Mouse (Mus musculus): ENCODE measurements around the gene Mrpl47. TPM values are rescaled to one million over a fixed set of nuclear protein-coding genes. Genes with fewer than 3 reads are reported as not detected.
"Not testable (repeated sequence)": the region's sequence is repeated elsewhere in the genome, so short reads cannot be mapped to it uniquely, and the experiment has no call there.

Gene Mrpl47
- 1.5 and 3.2 TPM in 2 replicates for polyA plus RNA-seq (2012; rRNA removed)

DNA sequence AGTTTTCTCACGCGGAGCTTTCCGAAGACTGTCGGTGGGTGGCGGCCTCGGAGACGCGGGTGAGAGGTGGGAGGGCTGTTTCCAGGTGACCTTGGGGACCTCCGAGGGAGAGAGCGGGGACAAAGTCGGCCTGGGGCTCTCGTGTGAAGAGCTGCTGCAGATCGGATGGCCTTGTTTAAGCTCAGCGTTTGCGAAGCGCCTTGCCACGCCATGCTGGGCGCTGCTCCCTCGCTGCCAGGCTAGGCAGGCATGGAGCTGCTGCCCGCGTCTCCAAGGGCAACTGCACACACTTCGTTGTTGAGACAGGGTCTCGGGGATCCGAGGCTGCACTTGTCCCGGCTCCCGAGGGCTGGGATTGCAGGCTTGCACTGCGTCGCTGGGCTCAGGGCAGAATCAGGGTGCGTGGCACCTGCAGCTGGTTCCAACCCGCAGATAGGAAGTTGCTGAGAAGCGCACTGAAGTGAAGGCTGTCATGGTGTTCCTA, at the start of gene Mrpl47:
Mrpl47 (minus strand) TSS at position 434 of the 484 bp plus-strand sequence.
- no peak for DNase-seq (ENCODE audit: low read depth)

- DNase-seq (ENCODE audit: low read depth), result no peak
Measured at GRCm38 (mm10) chr3:32770781-32771180, 33.4 kb upstream of the Mrpl47 start.

GRCm38 (mm10) chr3:32763902-32764301, 26.5 kb upstream of the Mrpl47 start:
- DNase-seq (ENCODE audit: low read depth), result no peak

DNA sequence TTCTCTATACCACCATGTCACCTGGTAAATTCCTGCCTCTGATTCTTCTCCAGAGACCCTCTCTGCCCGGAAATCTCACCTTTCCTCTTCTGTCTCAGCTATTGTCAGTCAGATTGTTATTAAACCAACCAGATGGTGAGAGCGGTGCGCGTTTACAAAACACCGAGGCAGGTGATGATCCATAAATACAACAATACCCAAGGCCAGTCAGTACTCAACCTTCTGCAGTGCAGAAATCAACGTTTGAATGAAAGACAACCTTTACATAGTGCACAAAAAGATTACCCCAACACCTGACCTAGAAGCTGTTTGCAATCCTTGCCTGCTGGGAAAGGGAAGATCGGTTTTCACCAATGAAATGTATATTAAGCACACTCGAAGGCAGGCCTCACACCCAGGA, 25.6 kb upstream of the Mrpl47 start:
- no peak for DNase-seq (ENCODE audit: low read depth)

DNA sequence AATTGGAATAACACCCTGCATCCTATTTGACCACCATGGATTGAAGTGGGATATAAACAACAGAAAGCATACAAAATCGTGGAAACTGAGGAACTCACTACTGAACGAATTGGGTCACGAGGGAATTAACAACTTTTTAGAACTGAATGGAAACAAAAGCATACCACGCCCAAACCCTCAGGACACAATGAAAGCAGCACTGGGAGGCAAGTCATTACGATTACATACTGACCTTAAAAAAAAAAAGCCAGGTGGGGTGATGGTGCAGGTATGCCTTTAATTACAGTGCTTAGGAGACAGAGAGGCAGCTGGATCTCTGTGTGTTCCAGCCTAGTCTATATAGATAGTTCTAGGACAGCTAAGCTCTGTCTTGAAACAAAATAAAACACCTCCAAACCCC, 21.8 kb upstream of the Mrpl47 start:
- DNase-seq (ENCODE audit: low read depth), result no peak

DNA sequence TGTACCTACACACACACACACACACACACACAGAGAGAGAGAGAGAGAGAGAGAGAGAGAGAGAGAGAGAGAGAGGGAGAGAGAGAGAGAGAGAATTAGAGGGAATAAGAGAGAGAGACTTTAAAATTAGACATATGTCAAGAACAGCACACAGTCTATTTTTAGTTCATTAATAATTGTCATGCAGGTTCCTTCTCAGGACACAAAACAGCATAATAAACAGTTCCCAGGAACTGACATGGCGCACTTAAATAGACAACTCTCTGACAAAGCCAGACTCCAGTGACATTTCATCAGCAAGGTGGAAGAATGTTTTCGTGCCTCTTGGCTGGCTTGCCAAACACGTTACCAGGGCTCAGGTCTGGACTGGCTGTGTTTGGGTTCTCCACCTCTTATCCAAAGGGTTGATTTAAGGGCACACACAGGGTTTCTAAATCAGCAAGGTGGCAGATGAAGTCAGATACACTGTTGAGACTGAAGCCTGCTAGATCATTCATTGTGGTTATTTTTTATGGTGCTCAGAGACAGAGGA, 17.0 kb upstream of the Mrpl47 start:
- DNase-seq (ENCODE audit: low read depth), result no peak

DNA sequence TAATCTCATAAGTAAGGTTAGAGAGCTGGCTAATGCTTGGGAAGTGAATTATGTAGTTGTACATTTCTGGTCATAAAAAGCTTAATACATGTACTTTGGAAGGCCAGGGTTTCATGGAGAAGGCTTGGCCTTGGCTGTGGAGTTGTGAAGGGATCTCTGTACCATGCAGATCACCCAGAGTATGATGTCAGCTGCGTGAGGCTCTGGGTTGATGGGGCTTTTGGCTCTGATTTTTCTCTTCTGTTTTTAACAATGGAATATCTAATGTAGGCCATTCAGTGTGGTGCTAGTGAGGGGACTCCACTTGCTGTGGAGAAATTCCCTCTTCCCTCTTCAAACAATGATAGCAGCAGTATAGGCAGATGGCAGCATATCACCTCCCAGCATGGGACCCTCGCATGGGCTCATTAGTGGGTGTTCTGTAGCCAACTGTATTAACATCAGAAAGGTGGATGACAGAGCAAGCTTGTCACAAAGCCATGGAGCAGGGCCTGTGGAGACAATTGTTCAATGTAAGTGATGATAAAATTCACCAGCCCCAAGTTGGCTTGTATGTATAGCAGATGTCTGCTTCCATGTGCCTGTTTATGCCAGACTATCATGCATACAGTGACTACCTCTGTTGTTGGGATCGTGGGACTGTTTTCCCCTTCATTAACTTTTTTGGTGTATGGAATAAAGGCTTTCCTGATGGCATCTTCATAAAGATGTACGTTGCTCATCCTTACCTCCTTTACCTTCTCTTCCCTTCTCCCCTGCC, 12.6 kb upstream of the Mrpl47 start:
- DNase-seq (ENCODE audit: low read depth), result no peak

DNA sequence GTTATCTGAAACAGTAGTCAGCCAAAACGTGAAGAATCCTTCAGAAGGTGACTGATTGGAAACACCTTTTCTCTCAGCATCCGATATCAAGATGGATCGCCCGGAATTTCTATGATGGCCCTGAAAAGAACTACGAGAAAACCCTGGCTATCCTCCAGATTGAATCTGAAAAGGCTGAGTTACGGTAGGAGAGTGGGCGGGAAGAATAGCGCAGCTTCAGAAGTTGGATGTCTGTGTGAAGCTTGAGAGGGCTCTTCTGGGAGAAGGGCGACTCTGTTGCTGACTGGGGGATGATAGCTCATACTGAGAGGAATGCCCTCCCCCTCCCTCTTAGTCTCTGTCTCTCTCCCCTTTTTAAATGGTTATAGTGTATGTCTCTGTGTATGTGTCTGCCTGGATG, 11.0 kb upstream of the Mrpl47 start:
- DNase-seq (ENCODE audit: low read depth), result no peak

- DNase-seq (ENCODE audit: low read depth), result not testable (repeated sequence)
Measured at GRCm38 (mm10) chr3:32745426-32745825, 8.0 kb upstream of the Mrpl47 start.

DNA sequence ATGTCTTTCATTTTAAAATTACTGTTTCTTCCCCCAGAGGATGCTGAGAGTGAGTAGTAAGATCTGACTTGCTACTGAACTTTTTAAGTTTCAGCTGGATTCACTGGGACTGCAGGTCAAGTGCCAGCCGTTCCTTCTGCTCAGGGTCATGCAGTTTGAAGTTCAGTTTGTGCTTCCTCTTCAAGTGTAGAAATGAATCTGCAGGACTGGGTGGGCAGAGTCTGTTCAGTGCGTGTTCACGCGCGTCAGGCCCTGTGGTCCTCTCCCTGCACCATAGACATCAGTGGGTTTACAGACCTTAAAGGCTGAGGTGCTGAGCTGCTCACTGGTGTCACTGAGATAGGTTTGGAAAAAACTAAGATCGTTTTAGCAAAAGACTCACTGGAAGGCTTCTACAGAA, 7.6 kb upstream of the Mrpl47 start:
- no peak for DNase-seq (ENCODE audit: low read depth)

DNA sequence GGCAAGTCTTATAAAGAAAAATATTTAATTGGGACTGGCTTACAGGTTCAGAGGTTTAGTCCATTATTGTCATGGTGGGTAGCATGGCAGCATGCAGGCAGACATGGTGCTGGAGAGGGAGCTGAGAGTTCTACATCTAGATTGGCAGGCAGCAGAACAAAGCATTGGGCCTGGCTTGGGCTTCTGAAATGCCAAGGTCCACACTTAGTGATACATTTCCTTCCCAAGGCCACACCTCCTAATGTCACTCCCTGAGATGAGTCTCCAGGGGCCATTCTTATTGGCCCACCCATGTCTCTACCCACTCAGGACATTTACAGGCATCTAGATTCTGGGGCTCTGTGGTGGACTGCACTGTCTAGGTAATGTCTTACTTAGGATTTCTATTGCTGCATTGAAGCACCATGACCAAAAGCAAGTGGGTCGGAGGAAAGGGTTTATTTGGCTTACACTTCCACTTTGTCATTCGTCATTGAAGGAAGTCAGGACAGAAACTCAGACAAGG, 4.9 kb upstream of the Mrpl47 start:
- DNase-seq (ENCODE audit: low read depth), result no peak

DNA sequence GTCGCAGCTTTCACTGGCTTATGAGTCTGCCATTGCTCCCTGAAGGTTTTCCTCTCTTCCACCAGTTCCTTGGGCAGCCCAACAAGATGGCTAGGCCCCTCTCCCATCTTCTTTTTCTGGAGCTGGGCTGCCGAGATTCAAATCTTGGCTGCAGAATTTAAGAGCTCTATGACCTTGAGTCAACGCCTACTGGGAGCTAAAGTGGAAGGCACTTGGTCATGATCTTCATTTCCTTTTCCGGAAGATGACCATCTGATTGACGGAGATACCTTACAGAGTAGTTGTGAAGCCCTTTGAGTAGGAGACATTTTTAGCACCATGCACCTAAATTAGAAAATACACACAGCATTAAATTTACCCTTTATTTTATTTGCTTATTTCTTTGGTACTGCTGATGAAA, 1.1 kb upstream of the Mrpl47 start:
- no peak for DNase-seq (ENCODE audit: low read depth)

- peak; percentile 95 for DNase-seq (ENCODE audit: low read depth)
Measured at GRCm38 (mm10) chr3:32736244-32737171, 897 bp downstream of the Mrpl47 start, which contains the start of gene Ndufb5. TSS of gene Ndufb5 (plus strand) at chr3:32736990.

GRCm38 (mm10) chr3:32727861-32728260, 9.5 kb downstream of the Mrpl47 start:
- no peak for DNase-seq (ENCODE audit: low read depth)

DNA sequence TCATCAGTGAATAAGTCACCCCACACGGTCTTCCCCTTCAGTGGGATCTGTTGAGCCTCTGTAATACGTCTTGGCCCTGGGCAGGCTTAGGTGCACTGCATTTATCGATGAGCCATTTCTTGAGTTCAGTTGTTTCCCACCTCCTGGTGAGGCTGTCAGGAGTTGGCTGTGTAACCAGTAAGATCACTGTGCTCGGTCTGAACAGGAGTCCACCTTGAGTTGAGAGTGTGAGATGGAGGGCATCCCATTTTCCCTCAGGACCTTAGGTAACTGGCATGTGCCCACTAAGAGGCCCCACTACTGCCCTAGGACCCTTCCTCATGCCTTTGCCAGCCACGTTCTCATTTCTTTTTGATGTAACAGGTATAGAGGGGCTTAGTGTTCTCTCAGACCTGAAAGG, 11.5 kb downstream of the Mrpl47 start:
- no peak for DNase-seq (ENCODE audit: low read depth)

DNA sequence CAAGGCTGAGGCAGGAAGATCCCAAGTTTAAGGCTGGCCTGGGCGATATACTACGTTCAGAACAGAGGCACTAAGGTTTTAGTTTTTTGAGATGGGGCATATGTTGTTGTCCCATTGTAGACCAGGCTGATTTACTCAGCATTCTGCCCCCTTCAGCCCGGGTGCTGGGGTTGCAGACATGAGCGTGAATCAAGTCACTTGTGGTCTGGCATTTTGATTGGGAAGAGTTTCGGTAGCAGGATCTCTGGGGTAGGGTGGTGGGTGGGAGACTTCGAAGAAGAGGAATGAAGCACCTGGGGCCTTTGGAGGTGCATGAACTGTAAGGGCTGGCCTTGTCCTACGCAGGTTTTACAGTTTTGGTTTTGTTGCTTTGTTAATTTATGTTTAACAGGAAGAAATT, 13.2 kb downstream of the Mrpl47 start:
- DNase-seq (ENCODE audit: low read depth), result no peak

DNA sequence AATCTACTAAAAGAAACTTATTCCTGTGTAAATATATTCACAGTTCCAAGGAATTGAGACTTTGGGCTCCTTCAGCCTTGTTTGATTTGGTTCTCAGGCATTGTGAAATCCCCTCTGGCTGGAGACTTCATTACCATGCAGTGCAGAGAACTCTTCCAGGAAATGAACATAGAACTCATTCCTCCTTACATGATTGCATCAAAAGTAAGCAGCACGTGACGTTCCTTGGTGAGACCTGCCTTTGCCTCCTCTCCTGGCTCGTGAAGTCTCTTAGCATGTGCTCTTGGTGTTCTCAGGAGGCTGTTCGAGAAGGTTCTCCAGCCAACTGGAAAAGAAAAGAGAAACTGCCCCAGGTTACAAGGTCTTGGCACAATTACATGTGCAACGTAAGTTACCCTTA, 19.1 kb downstream of the Mrpl47 start:
- DNase-seq (ENCODE audit: low read depth), result peak; percentile 61

- not testable (repeated sequence) for DNase-seq (ENCODE audit: low read depth)
Measured at GRCm38 (mm10) chr3:32717403-32717802, 20.0 kb downstream of the Mrpl47 start.

DNA sequence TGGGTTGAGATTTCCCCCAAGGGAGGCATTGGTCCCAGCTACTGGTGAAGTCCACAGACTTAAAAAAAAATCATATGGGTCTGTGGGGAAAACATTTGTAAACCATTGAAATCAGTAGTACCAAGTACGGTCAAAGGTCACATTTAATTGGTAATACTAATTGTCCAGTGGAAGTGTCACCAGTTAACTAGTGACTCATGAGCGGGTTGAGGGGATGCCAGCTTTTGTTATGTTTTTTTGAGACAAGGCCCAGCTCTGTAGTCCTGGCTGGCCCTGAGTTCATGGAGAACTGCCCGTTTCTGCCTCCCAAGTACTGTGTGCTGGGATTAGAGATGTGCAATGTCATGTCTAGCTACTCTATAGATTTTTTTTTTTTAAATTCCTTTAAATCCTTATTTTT, 23.7 kb downstream of the Mrpl47 start:
- DNase-seq (ENCODE audit: low read depth), result no peak

DNA sequence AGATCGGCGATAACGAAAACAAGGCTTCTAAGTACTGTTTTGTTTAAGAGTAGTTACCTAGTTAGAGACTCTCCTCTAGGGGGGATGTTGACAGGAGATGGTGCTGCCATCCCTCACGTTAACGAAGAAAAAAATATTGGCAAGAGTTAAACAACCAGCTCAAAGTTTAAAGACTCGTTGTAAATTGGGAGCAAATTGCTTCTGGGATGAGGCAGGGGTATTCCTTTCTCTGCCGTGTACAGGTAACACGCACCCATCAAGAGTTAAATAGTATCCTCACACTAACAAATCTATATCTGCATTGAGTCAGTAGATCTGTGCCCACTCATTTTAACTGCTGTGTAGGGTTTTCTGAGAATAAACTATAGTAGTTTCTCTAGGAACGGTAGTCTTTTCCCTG, 28.0 kb downstream of the Mrpl47 start:
- no peak for DNase-seq (ENCODE audit: low read depth)

- DNase-seq (ENCODE audit: low read depth), result peak; percentile 88
Measured at GRCm38 (mm10) chr3:32708368-32709231, 28.8 kb downstream of the Mrpl47 start.
